Mouse (Mus musculus) CH12.LX (cell line): ENCODE results near the gene Frem2. TPM values are rescaled to one million over a fixed set of nuclear protein-coding genes. Genes with fewer than 3 reads are reported as not detected.

ENCODE experiments used
- DNase-seq: peaks from one replicate; pipeline ENCODE4 v3.0.0-alpha.2; 2013; ENCODE audit errors: extremely low read depth
- H3K27ac ChIP-seq: 2 replicates; pipeline ENCODE4 v1.5.1; 2012; ENCODE audit warnings: low read depth, mild to moderate bottlenecking, control low read depth, moderate library complexity; ENCODE audit not compliant: insufficient read depth
- H3K27me3 ChIP-seq: replicated peaks from 2 replicates; pipeline ENCODE3; 2012; ENCODE audit warnings: inconsistent platforms
- H3K36me3 ChIP-seq, 2 experiments: replicated peaks in 1 of 2; 2 replicates each; pipeline versions ENCODE3 to v1.6.1; 2012; ENCODE audit warnings: inconsistent platforms in 1 of 2, low read length in 1 of 2, mild to moderate bottlenecking in 1 of 2, mixed read lengths in 1 of 2, moderate library complexity in 1 of 2; ENCODE audit not compliant: control insufficient read depth in 1 of 2, insufficient read depth in 1 of 2
- H3K4me1 ChIP-seq, 2 experiments: 2 replicates each; pipeline ENCODE4 v1.6.1; 2012; ENCODE audit warnings: inconsistent platforms in 1 of 2, moderate library complexity in 1 of 2; ENCODE audit not compliant: insufficient read depth in 2 of 2, control insufficient read depth in 1 of 2
- H3K4me2 ChIP-seq: 2 replicates; pipeline ENCODE4 v1.6.1; 2012; ENCODE audit warnings: low read depth, mild to moderate bottlenecking, control low read depth; ENCODE audit not compliant: poor library complexity, insufficient read depth, severe bottlenecking
- H3K4me3 ChIP-seq, 3 experiments: fragments of 150-350 bp in 1 of 3; sonication (generic) in 1 of 3; replicated peaks in 1 of 3; 2 replicates each; pipeline versions ENCODE3 to v1.5.1; 2011 to 2012; ENCODE audit warnings: low read depth in 2 of 3, low read length in 2 of 3, mild to moderate bottlenecking in 2 of 3, moderate library complexity in 2 of 3, control low read depth in 1 of 3, improper control_type of control experiment in 1 of 3, inconsistent platforms in 1 of 3, mixed read lengths in 1 of 3; ENCODE audit not compliant: poor library complexity in 1 of 3
- H3K79me2 ChIP-seq: replicated peaks from 2 replicates; pipeline ENCODE4 v1.6.1; 2012; ENCODE audit warnings: mild to moderate bottlenecking, moderate library complexity; ENCODE audit not compliant: control insufficient read depth, poor library complexity, insufficient read depth, severe bottlenecking; ENCODE audit errors: extremely low read depth
- H3K9ac ChIP-seq: 2 replicates; pipeline ENCODE4 v1.6.1; 2012; ENCODE audit warnings: low read depth, mild to moderate bottlenecking, control low read depth, moderate library complexity; ENCODE audit not compliant: insufficient read depth
- H3K9me3 ChIP-seq: replicated peaks from 2 replicates; pipeline ENCODE3; 2012; ENCODE audit warnings: low read length, inconsistent platforms, mixed read lengths
- BHLHE40 ChIP-seq: IDR thresholded peaks from 2 replicates; pipeline ENCODE4 v1.6.1; 2011; ENCODE audit warnings: mild to moderate bottlenecking, low read depth, low read length, improper control_type of control experiment
- CHD1 ChIP-seq: IDR thresholded peaks from 2 replicates; pipeline ENCODE4 v1.6.1; 2012; ENCODE audit warnings: low read depth, low read length, improper control_type of control experiment, inconsistent platforms
- CTCF ChIP-seq, 2 experiments: IDR thresholded peaks in 1 of 2; conservative IDR thresholded peaks in 1 of 2; 2 replicates each; pipeline ENCODE4 v1.5.1; 2011 to 2012; ENCODE audit warnings: low read depth in 2 of 2, low read length in 2 of 2, improper control_type of control experiment in 1 of 2, inconsistent platforms in 1 of 2, mild to moderate bottlenecking in 1 of 2, moderate library complexity in 1 of 2
- E2F4 ChIP-seq: IDR thresholded peaks from 2 replicates; pipeline ENCODE4 v1.6.1; 2011; ENCODE audit warnings: low read depth, low read length, improper control_type of control experiment; ENCODE audit not compliant: insufficient replicate concordance
- ELF1 ChIP-seq: IDR thresholded peaks from 2 replicates; pipeline ENCODE4 v1.6.1; 2014; ENCODE audit warnings: low read depth, mild to moderate bottlenecking, inconsistent platforms, low read length, improper control_type of control experiment
- ETS1 ChIP-seq: conservative IDR thresholded peaks from 2 replicates; pipeline ENCODE4 v1.6.1; 2012; ENCODE audit warnings: low read depth, mild to moderate bottlenecking, inconsistent platforms, low read length, improper control_type of control experiment, moderate library complexity
- GABPA ChIP-seq: IDR thresholded peaks from 2 replicates; pipeline ENCODE4 v1.6.1; 2012; ENCODE audit warnings: low read depth, low read length, improper control_type of control experiment, inconsistent platforms; ENCODE audit not compliant: insufficient replicate concordance
- HCFC1 ChIP-seq: IDR thresholded peaks from 2 replicates; pipeline ENCODE4 v1.6.1; 2012; ENCODE audit warnings: low read depth, mild to moderate bottlenecking, inconsistent platforms, low read length, improper control_type of control experiment
- IRF4 ChIP-seq: IDR thresholded peaks from 2 replicates; pipeline ENCODE4 v1.6.1; 2014; ENCODE audit warnings: low read depth, mild to moderate bottlenecking, inconsistent platforms, low read length, improper control_type of control experiment
- JUN ChIP-seq: IDR thresholded peaks from 2 replicates; pipeline ENCODE4 v1.6.1; 2011; ENCODE audit warnings: low read depth, mild to moderate bottlenecking, low read length, improper control_type of control experiment, moderate library complexity; ENCODE audit not compliant: insufficient read depth
- JUND ChIP-seq: conservative IDR thresholded peaks from 2 replicates; pipeline ENCODE4 v1.6.1; 2011; ENCODE audit warnings: low read depth, low read length, improper control_type of control experiment
- KAT2A ChIP-seq: IDR thresholded peaks from 2 replicates; pipeline ENCODE4 v1.6.1; 2012; ENCODE audit warnings: low read length, improper control_type of control experiment, inconsistent platforms; ENCODE audit not compliant: insufficient replicate concordance
- MAX ChIP-seq: IDR thresholded peaks from 2 replicates; pipeline ENCODE4 v1.6.1; 2011; ENCODE audit warnings: low read length, improper control_type of control experiment
- MAZ ChIP-seq: IDR thresholded peaks from 2 replicates; pipeline ENCODE4 v1.6.1; 2012; ENCODE audit warnings: low read depth, mild to moderate bottlenecking, inconsistent platforms, low read length, improper control_type of control experiment, moderate library complexity
- MEF2A ChIP-seq: IDR thresholded peaks from 2 replicates; pipeline ENCODE4 v1.6.1; 2014; ENCODE audit warnings: low read depth, mild to moderate bottlenecking, inconsistent platforms, low read length, improper control_type of control experiment, borderline replicate concordance
- MXI1 ChIP-seq: IDR thresholded peaks from 2 replicates; pipeline ENCODE4 v1.6.1; 2011; ENCODE audit warnings: mild to moderate bottlenecking, low read depth, low read length, improper control_type of control experiment
- MYC ChIP-seq: IDR thresholded peaks from 2 replicates; pipeline ENCODE4 v1.6.1; 2011; ENCODE audit warnings: low read depth, mild to moderate bottlenecking, improper control_type of control experiment, low read length
- NELFE ChIP-seq: IDR thresholded peaks from 2 replicates; pipeline ENCODE4 v1.6.1; 2011; ENCODE audit warnings: low read depth, low read length, improper control_type of control experiment
- NRF1 ChIP-seq: IDR thresholded peaks from 2 replicates; pipeline ENCODE4 v1.6.1; 2014; ENCODE audit warnings: low read depth, mild to moderate bottlenecking, inconsistent platforms, low read length, improper control_type of control experiment, moderate library complexity
- POLR2AphosphoS2 ChIP-seq: IDR thresholded peaks from 2 replicates; pipeline ENCODE4 v1.6.1; 2011; ENCODE audit warnings: low read depth, low read length, improper control_type of control experiment
- RAD21 ChIP-seq: IDR thresholded peaks from 2 replicates; pipeline ENCODE4 v1.6.1; 2011; ENCODE audit warnings: low read depth, mild to moderate bottlenecking, low read length, improper control_type of control experiment, moderate library complexity
- RCOR1 ChIP-seq: conservative IDR thresholded peaks from 2 replicates; pipeline ENCODE4 v1.6.1; 2012; ENCODE audit warnings: low read depth, mild to moderate bottlenecking, inconsistent platforms, low read length, improper control_type of control experiment
- SIN3A ChIP-seq: IDR thresholded peaks from 2 replicates; pipeline ENCODE4 v1.6.1; 2012; ENCODE audit warnings: low read length, improper control_type of control experiment, inconsistent platforms
- TCF12 ChIP-seq: IDR thresholded peaks from 2 replicates; pipeline ENCODE4 v1.6.1; 2014; ENCODE audit warnings: low read depth, mild to moderate bottlenecking, inconsistent platforms, low read length, improper control_type of control experiment
- USF2 ChIP-seq: conservative IDR thresholded peaks from 2 replicates; pipeline ENCODE4 v1.6.1; 2011; ENCODE audit warnings: low read depth, low read length, improper control_type of control experiment
- ZC3H11A ChIP-seq: IDR thresholded peaks from 2 replicates; pipeline ENCODE4 v1.6.1; 2012; ENCODE audit warnings: low read depth, mild to moderate bottlenecking, inconsistent platforms, low read length, improper control_type of control experiment
- ZMIZ1 ChIP-seq: IDR thresholded peaks from 2 replicates; pipeline ENCODE4 v1.6.1; 2012; ENCODE audit warnings: low read depth, mild to moderate bottlenecking, inconsistent platforms, low read length, improper control_type of control experiment
- dilution Hi-C: fragments of 300-500 bp; cut with MboI; formaldehyde crosslinking; loops from 2 replicates; pipeline ENCODE4 v1.14.3; 2020; ENCODE audit warnings: low sequenced_read_pairs; ENCODE audit not compliant: extremely low pct_unique_long_range_greater_than_20kb, extremely low pct_ligation_motif_present
- in situ Hi-C: fragments of 300-500 bp; cut with MboI; formaldehyde crosslinking; loops from 3 replicates; pipeline ENCODE4 v1.14.3; 2019; ENCODE audit warnings: low sequenced_read_pairs, low pct_ligation_motif_present, low pct_unique_long_range_greater_than_20kb, mixed read lengths
- polyA plus RNA-seq: library from polyadenylated mRNA; unstranded; fragments of >175 nt; gene quantifications from 2 replicates; pipeline ENCODE4 v1.2.1, GENCODE M21; 2012; ENCODE audit warnings: low read depth; ENCODE audit not compliant: insufficient read length
- total RNA-seq, 2 experiments: library from RNA; depleted of rRNA; stranded (reverse); fragments of 300-350 nt in 1 of 2; fragments of >200 nt in 1 of 2; gene quantifications; 2 replicates each; pipeline ENCODE4 v1.2.3; 2012 to 2014

The Frem2 gene
- total and polyA plus RNA-seq, 3 experiments = 0.04 to 0.09 (median 0.04) TPM

- Histone ChIP-seq H3K9me3 (no peaks in the 10 kb centered on the region), H3K27ac (no peak overlapping the region), H3K4me2 (peak overlapping the region; percentile 93; the same call in 1 of the 2 replicates), H3K9ac (no peak overlapping the region), H3K27me3 (no peaks in the 10 kb centered on the region), H3K36me3 (peaks cover 25 to 44% of the 10 kb centered on the region in 2 experiments), H3K4me1 (peaks cover 0 to 15% of the 10 kb centered on the region in 2 experiments; a peak in 2 of 4 replicates), H3K79me2 (peaks cover 46% of the 10 kb centered on the region), H3K4me3 (no peak overlapping the region)
- dilution Hi-C loops = no loop called here
- TF ChIP-seq IRF4 = no peak
- no peak for TF ChIP-seq RAD21
- no peak for TF ChIP-seq MEF2A
- TF ChIP-seq MAZ = no peak
- no peak for TF ChIP-seq MXI1
- TF ChIP-seq JUND = no peak
- TF ChIP-seq GABPA = no peak
- no peak for TF ChIP-seq NRF1
- TF ChIP-seq RCOR1 = no peak
- TF ChIP-seq BHLHE40 = no peak
- no peak for TF ChIP-seq ZMIZ1
- no peak for TF ChIP-seq SIN3A
- no peak for TF ChIP-seq CTCF (conservative IDR thresholded peaks at IDR 0.05 in 1 of 2, IDR thresholded peaks at IDR 0.05 in 1 of 2; ENCODE audit: low read depth in 2 of 2, low read length in 2 of 2)
- no peak for TF ChIP-seq TCF12
- TF ChIP-seq NELFE = no peak
- TF ChIP-seq USF2 = no peak
- TF ChIP-seq HCFC1 = no peak
- TF ChIP-seq POLR2AphosphoS2 = no peak
- DNase-seq = no peak
- in situ Hi-C loops = loop anchor here (25.0 kb wide), 1 partner anchor 1205 kb away; the partner anchor contains the start of gene Foxo1
These were observed 189.8 kb downstream of the Frem2 start for GRCm38 (mm10) chr3:53467356-53467755.

- peaks cover 18 to 36% of the 10 kb centered on the region in 2 experiments for H3K36me3 ChIP-seq
- H3K79me2 ChIP-seq = peaks cover 50% of the 10 kb centered on the region
- peak overlapping the region; percentile 28 to 40 (median 34) for H3K4me3 ChIP-seq
- H3K4me1 ChIP-seq = peaks cover 0 to 23% of the 10 kb centered on the region in 2 experiments; a peak in 2 of 4 replicates
- no peaks in the 10 kb centered on the region for H3K27me3 ChIP-seq
- H3K9me3 ChIP-seq = no peaks in the 10 kb centered on the region
- no peak for TF ChIP-seq ZMIZ1
- TF ChIP-seq NRF1 = no peak
- no peak for TF ChIP-seq KAT2A
- no peak for TF ChIP-seq ETS1
- no peak for TF ChIP-seq MYC
- TF ChIP-seq E2F4 = no peak
- no peak for TF ChIP-seq GABPA
- no peak for TF ChIP-seq JUND
- no peak for TF ChIP-seq POLR2AphosphoS2
- TF ChIP-seq CHD1 = no peak
- no peak for TF ChIP-seq CTCF (conservative IDR thresholded peaks at IDR 0.05 in 1 of 2, IDR thresholded peaks at IDR 0.05 in 1 of 2; ENCODE audit: low read depth in 2 of 2, low read length in 2 of 2)
- no peak for TF ChIP-seq ELF1
- TF ChIP-seq MAX = no peak
- no peak for TF ChIP-seq ZC3H11A
- no peak for TF ChIP-seq MXI1
- TF ChIP-seq NELFE = no peak
- TF ChIP-seq HCFC1 = no peak
- no peak for TF ChIP-seq JUN
- no peak for TF ChIP-seq MAZ
- H3K9ac ChIP-seq = no peak overlapping the region
- in situ Hi-C loops = loop anchor here (25.0 kb wide), 1 partner anchor 1204 kb away; the partner anchor contains the start of gene Foxo1
- dilution Hi-C loops = no loop called here
- no peak overlapping the region for H3K27ac ChIP-seq
- H3K4me2 ChIP-seq = peak overlapping the region; percentile 93
- DNase-seq = peak; percentile 83
These were observed 190.7 kb downstream of the Frem2 start for GRCm38 (mm10) chr3:53466481-53466880.
